Mouse (Mus musculus): Measurements from ENCODE around the gene Slc6a5. TPM values are rescaled to one million over a fixed set of nuclear protein-coding genes. Genes with fewer than 3 reads are reported as not detected.

The Slc6a5 gene
- polyA plus RNA-seq, 1 experiment from 2014 or later, result not detected

DNA sequence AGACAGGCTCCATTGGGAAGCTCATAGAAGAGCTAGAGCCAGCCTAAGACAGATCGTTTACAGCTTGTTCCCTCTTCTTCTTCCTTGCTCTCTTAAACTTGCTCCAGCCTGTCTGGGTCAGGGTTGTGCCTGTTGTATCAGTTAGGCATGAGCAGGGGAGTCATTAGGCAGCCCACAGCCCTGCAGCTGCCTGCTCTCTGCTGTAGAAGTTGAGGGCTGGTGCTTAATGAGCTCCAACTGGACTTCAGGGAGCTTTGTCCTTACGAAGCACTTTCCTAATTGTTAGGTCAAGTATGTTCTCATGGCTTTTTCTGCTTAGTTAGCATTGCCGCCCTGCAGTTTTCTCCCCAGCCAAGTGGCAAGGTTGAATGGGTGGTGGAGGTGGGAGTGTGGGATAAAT is 32.1 kb downstream of the Slc6a5 start:
- 62% methylated on average over 3 of the region's 3 CpGs for WGBS

DNA sequence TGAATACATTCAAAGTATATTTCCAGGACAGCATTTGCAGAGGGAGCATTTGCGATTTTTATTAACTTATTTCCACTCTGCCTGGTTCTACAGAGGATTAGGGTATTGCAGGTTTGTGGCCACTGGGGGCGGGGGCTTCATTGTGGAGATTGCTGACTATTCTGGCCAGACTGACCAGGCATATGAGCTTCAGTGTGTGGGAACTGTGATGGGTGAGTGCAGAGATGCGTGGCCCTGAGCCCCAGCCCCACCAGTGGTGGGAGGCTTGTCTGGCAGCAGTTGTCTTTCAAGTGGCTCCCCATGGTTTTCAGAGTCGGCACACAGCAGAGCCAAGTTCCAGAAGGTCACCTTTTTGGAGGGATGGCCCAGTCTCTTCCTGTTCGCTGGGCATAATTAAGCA is 32.5 kb downstream of the Slc6a5 start:
- Histone ChIP-seq H3K9ac (no peak overlapping the region), H3K9me3 (no peaks in the 10 kb centered on the region), H3K27me3 (replicated peaks) (0 out of 2 replicates have a peak, but pooled peaks cover 4% of the 10 kb centered on the region), H3K36me3 (no peaks in the 10 kb centered on the region), H3K4me2 (no peak overlapping the region), H3K27ac (replicated peaks) (no peak overlapping the region), H3K4me3 (no peak overlapping the region), H3K4me1 (no peaks in the 10 kb centered on the region)
- WGBS, result 54% methylated on average over 5 of the region's 5 CpGs
- no peak for ATAC-seq (ENCODE audit: extremely low read depth, insufficient number of reproducible peaks, low FRiP score, low TSS enrichment)

More for the DNA sequence above, 32.1 kb downstream of the Slc6a5 start:
- no peak overlapping the region for H3K4me2 ChIP-seq
- 0 out of 2 replicates have a peak, but pooled peaks cover 4% of the 10 kb centered on the region for H3K27me3 ChIP-seq (replicated peaks)
- no peak for ATAC-seq (ENCODE audit: extremely low read depth, insufficient number of reproducible peaks, low FRiP score, low TSS enrichment)
- H3K4me1 ChIP-seq, result no peaks in the 10 kb centered on the region
- no peaks in the 10 kb centered on the region for H3K36me3 ChIP-seq
- no peak overlapping the region for H3K27ac ChIP-seq (replicated peaks)
- H3K4me3 ChIP-seq, result no peak overlapping the region
- H3K9ac ChIP-seq, result no peak overlapping the region
- no peaks in the 10 kb centered on the region for H3K9me3 ChIP-seq

DNA sequence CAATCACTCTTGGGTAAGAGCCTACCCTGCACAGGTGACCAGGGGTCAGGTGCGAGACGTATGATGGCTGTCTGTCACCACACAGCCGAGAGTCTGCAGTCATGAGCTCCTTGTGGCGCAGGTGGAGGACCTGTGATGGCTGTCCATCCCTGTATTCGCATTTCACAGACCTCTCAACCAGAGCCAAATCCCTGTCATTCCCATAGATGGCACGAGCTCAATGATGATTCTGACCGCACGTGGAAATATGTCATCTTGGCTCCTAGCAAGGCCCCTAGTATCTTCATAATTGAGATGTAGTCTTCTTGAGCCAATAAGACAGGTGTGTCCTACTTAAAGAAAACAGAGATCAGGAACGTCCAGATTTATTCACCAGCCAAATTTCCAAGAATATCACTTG is 36.7 kb downstream of the Slc6a5 start:
- no peak overlapping the region for H3K4me3 ChIP-seq
- 79% methylated on average over 9 of the region's 9 CpGs for WGBS
- no peaks in the 10 kb centered on the region for H3K9me3 ChIP-seq
- 0 out of 2 replicates have a peak, but pooled peaks cover 4% of the 10 kb centered on the region for H3K27me3 ChIP-seq (replicated peaks)
- H3K4me1 ChIP-seq, result no peaks in the 10 kb centered on the region
- ATAC-seq (ENCODE audit: extremely low read depth, insufficient number of reproducible peaks, low FRiP score, low TSS enrichment), result no peak
- no peak overlapping the region for H3K9ac ChIP-seq
- H3K4me2 ChIP-seq, result no peak overlapping the region
- no peak overlapping the region for H3K27ac ChIP-seq (replicated peaks)
- no peaks in the 10 kb centered on the region for H3K36me3 ChIP-seq

DNA sequence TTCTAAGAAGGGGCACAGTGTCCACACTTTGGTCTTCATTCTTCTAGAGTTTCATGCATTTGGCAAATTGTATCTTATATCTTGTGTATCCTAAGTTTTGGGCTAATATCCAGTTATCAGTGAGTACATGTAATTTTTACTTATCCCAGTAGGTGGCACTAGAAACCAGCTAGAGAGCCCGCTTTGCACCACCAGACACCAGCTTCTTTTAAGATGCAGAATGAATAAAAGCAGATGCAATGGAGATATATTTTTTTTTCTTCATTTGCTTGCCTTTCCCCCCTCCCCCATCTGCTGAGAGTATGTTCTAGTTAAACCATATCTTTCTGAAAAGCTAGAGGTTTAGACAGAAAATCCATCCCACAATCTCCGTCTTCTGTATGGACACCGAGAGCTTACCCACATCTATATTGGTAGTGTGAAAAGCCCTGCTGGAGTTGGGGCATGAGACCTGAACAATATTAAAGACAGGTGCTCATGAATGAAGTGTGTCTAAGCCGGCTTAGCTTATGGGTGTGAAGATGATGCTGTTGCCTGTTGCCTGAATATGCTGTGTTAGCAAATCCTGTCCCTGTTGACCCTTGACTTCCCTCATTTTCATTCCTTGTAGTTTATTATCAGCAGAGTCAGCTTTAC is 43.7 kb downstream of the Slc6a5 start:
- Histone ChIP-seq H3K9me3 (no peaks in the 10 kb centered on the region), H3K27ac (replicated peaks) (no peak overlapping the region), H3K27me3 (replicated peaks) (no peaks in the 10 kb centered on the region), H3K4me3 (no peak overlapping the region), H3K4me2 (no peak overlapping the region), H3K4me1 (no peaks in the 10 kb centered on the region), H3K36me3 (no peaks in the 10 kb centered on the region), H3K9ac (no peak overlapping the region)
- 48% methylated on average over 4 of the region's 4 CpGs for WGBS
- ATAC-seq (ENCODE audit: extremely low read depth, insufficient number of reproducible peaks, low FRiP score, low TSS enrichment), result no peak

DNA sequence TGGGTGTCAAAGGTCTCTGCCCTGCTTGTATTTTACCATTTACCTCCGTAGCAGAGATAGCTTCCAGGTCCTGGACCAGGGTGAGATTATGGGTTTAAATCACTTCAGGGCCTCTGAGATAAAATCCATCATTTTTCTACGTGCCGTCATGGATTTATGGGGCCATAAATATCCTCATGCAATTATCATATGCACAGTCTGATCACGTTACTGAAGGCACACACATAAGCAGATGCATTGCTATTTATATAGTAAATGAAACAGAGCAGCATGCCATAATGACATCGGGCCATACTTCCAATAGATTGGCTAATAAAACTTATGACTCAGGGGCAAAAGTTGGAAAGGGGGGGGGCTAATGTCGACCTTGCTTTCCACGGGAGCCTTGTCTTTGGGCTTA is 44.9 kb downstream of the Slc6a5 start:
- ATAC-seq (ENCODE audit: extremely low read depth, insufficient number of reproducible peaks, low FRiP score, low TSS enrichment), result no peak

DNA sequence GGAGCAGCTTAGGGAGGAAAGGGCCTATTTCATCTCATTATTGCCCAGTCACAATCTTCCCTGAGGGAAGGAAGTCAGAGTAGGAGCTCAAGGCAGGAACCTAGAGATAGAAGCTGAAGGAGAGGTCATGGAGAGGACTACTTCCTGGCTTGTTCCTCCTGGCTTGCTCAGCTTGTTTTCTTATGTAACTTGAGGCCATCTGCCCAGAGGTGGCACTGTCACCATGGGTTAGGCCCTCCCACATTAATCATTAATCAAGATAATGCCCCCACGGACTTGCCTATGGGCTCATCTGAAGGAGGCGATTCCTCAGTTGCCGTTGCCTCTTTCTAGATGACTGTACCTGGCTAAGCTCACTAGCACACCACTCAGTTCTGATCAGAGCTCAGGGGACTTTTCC is 47.2 kb downstream of the Slc6a5 start:
- Histone ChIP-seq H3K27me3 (replicated peaks) (no peaks in the 10 kb centered on the region), H3K4me2 (no peak overlapping the region), H3K27ac (replicated peaks) (no peak overlapping the region), H3K9ac (no peak overlapping the region), H3K4me3 (no peak overlapping the region), H3K9me3 (no peaks in the 10 kb centered on the region), H3K36me3 (no peaks in the 10 kb centered on the region), H3K4me1 (no peaks in the 10 kb centered on the region)
- WGBS, result 56% methylated on average over 3 of the region's 3 CpGs
- no peak for ATAC-seq (ENCODE audit: extremely low read depth, insufficient number of reproducible peaks, low FRiP score, low TSS enrichment)

More for the DNA sequence above, 44.9 kb downstream of the Slc6a5 start:
- H3K9me3 ChIP-seq, result no peaks in the 10 kb centered on the region
- H3K4me1 ChIP-seq, result no peaks in the 10 kb centered on the region
- no peaks in the 10 kb centered on the region for H3K36me3 ChIP-seq
- H3K4me3 ChIP-seq, result no peak overlapping the region
- WGBS, result 70% methylated on average over 7 of the region's 7 CpGs
- H3K27ac ChIP-seq (replicated peaks), result no peak overlapping the region
- no peak overlapping the region for H3K9ac ChIP-seq
- no peak overlapping the region for H3K4me2 ChIP-seq
- no peaks in the 10 kb centered on the region for H3K27me3 ChIP-seq (replicated peaks)

DNA sequence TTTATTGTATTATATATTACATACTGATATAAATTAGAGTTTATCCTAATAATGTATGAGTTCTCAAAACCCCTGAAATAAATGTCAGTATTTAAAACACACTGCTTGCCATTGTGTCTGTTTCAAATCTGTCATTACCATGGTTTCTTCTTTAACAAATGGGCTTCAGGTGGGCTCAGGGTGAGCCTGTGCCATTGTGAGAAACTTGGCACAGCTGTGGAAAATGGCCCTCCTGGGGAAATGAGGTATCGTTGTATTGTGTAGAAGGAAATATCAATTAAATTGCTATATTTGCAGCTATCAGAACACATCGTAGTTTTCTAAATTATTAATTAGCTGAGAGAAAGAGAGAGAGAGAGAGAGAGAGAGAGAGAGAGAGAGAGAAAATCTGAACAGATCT is 53.8 kb downstream of the Slc6a5 start:
- ATAC-seq (ENCODE audit: extremely low read depth, insufficient number of reproducible peaks, low FRiP score, low TSS enrichment), result no peak
- no peak overlapping the region for H3K27ac ChIP-seq (replicated peaks)
- WGBS, result 83% methylated on average over 2 of the region's 2 CpGs

DNA sequence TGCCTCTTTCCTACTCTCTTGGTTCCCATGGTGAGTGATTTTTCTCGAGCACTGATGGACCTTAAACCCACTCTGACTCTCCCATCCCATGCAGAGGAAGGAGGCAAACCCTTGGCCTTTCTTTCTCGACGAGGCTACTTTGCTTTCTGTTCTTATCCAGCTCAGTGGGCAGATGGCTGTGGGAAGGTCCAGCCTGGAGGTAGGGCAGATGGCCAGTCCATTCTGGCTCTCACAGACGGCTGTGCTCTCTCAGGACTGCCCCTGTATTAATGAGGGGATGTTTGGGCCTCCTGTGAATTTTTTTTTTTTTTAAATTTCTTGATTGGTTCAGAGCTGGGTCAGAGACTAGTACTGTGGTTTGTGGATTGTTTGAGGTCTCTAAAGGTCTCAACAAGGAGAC is 59.6 kb downstream of the Slc6a5 start:
- no peaks in the 10 kb centered on the region for H3K36me3 ChIP-seq
- WGBS, result 48% methylated on average over 4 of the region's 4 CpGs

More for the DNA sequence above, 53.8 kb downstream of the Slc6a5 start:
- Histone ChIP-seq H3K9ac (no peak overlapping the region), H3K27me3 (replicated peaks) (no peaks in the 10 kb centered on the region), H3K4me1 (no peaks in the 10 kb centered on the region), H3K4me3 (no peak overlapping the region), H3K4me2 (no peak overlapping the region), H3K36me3 (no peaks in the 10 kb centered on the region), H3K9me3 (no peaks in the 10 kb centered on the region)

DNA sequence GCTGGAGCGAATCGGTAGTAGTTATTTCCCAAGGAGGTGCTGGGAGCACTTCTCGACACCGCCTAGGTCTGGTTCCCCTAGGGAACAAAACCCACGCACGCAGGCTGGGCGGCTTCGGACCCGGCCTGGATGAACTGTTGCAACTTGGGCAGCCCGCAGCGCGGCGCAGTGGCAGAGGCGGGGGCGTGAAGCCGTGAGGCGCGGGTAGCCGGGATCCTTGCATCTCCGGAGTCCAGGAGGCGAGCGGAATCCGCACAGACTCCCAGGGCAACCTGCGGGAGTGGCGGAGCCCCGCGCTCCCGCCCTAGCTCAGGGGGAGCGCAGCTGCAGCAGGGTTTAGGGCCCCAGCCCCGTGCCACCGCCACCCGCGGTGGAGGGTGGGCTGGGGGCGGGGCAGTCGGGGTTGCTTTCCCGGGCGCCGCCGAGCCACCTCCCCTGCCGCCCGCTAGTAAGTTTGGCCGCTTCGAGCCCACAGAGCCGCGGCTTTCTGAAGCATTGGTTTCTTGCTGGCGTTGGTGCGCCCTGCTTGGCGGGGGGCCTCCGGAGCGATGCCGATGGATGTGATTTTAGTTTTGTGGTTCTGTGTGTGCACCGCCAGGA is 65.0 kb downstream of the Slc6a5 start, which contains the start of gene Nell1:
Gene Nell1 (plus strand): TSS at position 24 of the 600 bp plus-strand sequence.
- Histone ChIP-seq H3K9ac (peak within 1 kb of the TSS; percentile 71), H3K36me3 (no peaks in the 10 kb centered on the region)
- WGBS, result 2% methylated on average over 52 of the region's 52 CpGs

More for the DNA sequence above, 59.6 kb downstream of the Slc6a5 start:
- ATAC-seq (ENCODE audit: extremely low read depth, insufficient number of reproducible peaks, low FRiP score, low TSS enrichment), result no peak
- Histone ChIP-seq H3K9ac (no peak overlapping the region), H3K27ac (replicated peaks) (no peak overlapping the region), H3K4me1 (peaks cover under 1% of the 10 kb centered on the region; the same call in 1 of the 2 replicates), H3K4me3 (no peak overlapping the region), H3K4me2 (no peak overlapping the region), H3K9me3 (no peaks in the 10 kb centered on the region), H3K27me3 (replicated peaks) (peaks cover 44% of the 10 kb centered on the region)

DNA sequence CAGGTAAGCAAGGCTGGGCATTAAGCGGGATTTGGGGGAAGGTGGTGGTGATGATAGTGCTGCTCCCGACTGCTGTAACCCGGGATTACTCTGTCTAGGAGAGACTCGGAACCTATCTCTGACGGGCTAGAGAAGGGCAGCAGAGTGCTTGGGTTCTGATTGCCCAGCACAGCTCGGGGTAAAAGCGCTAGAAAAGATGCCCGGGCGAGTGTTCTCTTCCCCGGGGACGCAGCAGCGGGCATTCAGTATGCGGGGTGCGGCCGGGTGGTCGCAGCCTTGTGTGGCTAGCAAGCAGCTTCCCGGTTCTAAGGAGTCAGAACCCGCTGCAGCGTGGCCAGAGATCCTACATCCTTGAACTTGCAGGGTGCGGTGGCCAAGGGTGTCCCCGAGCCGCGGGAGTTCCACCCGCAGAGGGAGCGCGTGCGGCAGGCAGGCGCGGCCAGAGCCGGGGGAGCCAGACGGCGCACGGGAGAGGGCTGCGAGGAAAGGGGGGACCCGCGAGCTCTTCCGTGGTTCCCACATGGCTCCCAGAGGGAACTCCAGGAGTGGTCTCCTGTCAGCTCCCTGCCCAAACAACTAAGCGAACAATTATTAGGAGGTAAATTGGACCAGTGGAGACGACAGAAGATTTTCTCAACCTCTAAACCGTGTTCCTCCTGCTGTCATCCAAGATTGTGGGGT is 65.6 kb downstream of the Slc6a5 start:
- no peak for ATAC-seq (ENCODE audit: extremely low read depth, insufficient number of reproducible peaks, low FRiP score, low TSS enrichment)
- under 1% methylated on average over 40 of the region's 40 CpGs for WGBS
- H3K4me3 ChIP-seq, result peak overlapping the region; percentile 58
- no peaks in the 10 kb centered on the region for H3K9me3 ChIP-seq
- H3K4me2 ChIP-seq, result peak overlapping the region; percentile 91
- H3K27ac ChIP-seq (replicated peaks), result no peak overlapping the region
- no peaks in the 10 kb centered on the region for H3K36me3 ChIP-seq
- peak overlapping the region; percentile 71 for H3K9ac ChIP-seq
- peaks cover 17% of the 10 kb centered on the region for H3K4me1 ChIP-seq
- H3K27me3 ChIP-seq (replicated peaks), result peaks cover 97% of the 10 kb centered on the region

More for the DNA sequence above, 65.0 kb downstream of the Slc6a5 start, which contains the start of gene Nell1:
- Histone ChIP-seq H3K27me3 (replicated peaks) (peaks cover 93% of the 10 kb centered on the region), H3K4me1 (peaks cover 17% of the 10 kb centered on the region), H3K4me3 (peak within 1 kb of the TSS; percentile 58), H3K27ac (replicated peaks) (no peak within 1 kb of the TSS), H3K9me3 (no peaks in the 10 kb centered on the region), H3K4me2 (peak within 1 kb of the TSS; percentile 91)
- ATAC-seq (ENCODE audit: extremely low read depth, insufficient number of reproducible peaks, low FRiP score, low TSS enrichment), result peak; percentile 10; the same call in 1 of the 2 replicates

DNA sequence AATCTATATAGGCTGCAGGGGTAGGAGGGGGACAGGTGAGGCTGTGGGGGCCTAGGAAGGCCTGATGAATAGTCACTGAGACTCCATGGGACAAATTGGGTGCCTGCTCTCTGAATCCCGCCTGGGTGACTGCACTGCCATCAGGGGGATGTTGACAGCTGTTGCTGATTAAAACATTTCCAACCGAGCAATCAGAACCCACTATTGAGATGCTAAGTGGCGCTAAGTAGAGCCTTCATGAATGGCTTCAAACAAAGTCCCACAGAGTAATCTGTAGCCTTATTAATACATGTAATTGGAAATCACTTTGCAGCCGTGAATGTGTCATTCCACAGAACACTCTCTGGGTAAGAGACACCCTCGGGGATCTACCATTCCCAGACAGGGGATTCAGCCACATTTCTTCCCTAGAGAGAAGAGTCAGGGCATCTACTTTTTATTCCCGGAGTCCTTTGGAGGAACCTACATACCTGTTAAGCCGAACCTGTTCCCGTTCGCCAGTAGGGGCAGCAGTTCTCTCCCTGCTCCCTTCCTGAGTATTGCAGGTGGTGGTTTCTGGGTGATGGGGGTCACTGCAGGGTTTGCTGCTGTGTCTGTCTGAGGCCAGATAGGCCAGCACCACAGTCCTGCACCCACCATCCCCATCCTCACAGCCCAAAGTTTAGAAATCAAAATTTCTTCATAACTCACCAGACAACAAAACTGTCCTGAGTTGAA is 71.7 kb downstream of the Slc6a5 start:
- Histone ChIP-seq H3K4me3 (no peak overlapping the region), H3K9ac (no peak overlapping the region), H3K4me2 (no peak overlapping the region), H3K4me1 (no peaks in the 10 kb centered on the region), H3K27ac (replicated peaks) (no peak overlapping the region), H3K27me3 (replicated peaks) (peaks cover 77% of the 10 kb centered on the region), H3K9me3 (no peaks in the 10 kb centered on the region), H3K36me3 (no peaks in the 10 kb centered on the region)
- no peak for ATAC-seq (ENCODE audit: extremely low read depth, insufficient number of reproducible peaks, low FRiP score, low TSS enrichment)
- WGBS, result 14% methylated on average over 9 of the region's 9 CpGs

All from heart, embryonic 13.5 days (tissue).